ENCODE assay signal across 8 mouse cellular contexts in genomic region chr5:125040128-125040584, GRCm38 (mm10). TPM values are rescaled to one million over a fixed set of nuclear protein-coding genes. Genes with fewer than 3 reads are reported as not detected.
A peak's percentile ranks its signal among the peaks of the same experiment; 100 is the strongest.
DNase-seq lines count a peak whose midpoint lies in the region; ATAC-seq and TF ChIP-seq lines count a peak whose summit lies in the region.

No protein-coding gene starts in this region.

- no peaks in the 10 kb centered on the region for H3K9me3 ChIP-seq in midbrain, embryonic 15.5 days
- no peaks in the 10 kb centered on the region for H3K9me3 ChIP-seq in midbrain, embryonic 16.5 days (replicated peaks; ENCODE audit: control insufficient read depth, low read length, poor library complexity, severe bottlenecking)
- H3K9me3 ChIP-seq in heart, embryonic 12.5 days (replicated peaks), result no peaks in the 10 kb centered on the region

- peaks cover 7% of the 10 kb centered on the region for H3K4me1 ChIP-seq in midbrain, embryonic 15.5 days
- H3K4me1 ChIP-seq in midbrain, embryonic 16.5 days (ENCODE audit: control insufficient read depth, insufficient read depth, low read length), result no peaks in the 10 kb centered on the region
- peaks cover 20% of the 10 kb centered on the region for H3K4me1 ChIP-seq in heart, embryonic 12.5 days (replicated peaks)
- H3K4me1 ChIP-seq in testis, adult 2 months (ENCODE audit: control insufficient read depth, insufficient read depth, low read length), result peaks cover 27% of the 10 kb centered on the region

- H3K9ac ChIP-seq in midbrain, embryonic 15.5 days, result no peak overlapping the region
- no peak overlapping the region for H3K9ac ChIP-seq in midbrain, embryonic 16.5 days (ENCODE audit: low read depth, low read length)
- no peak overlapping the region for H3K9ac ChIP-seq in heart, embryonic 12.5 days

- H3K27me3 ChIP-seq in midbrain, embryonic 15.5 days (replicated peaks), result no peaks in the 10 kb centered on the region
- no peaks in the 10 kb centered on the region for H3K27me3 ChIP-seq in midbrain, embryonic 16.5 days (ENCODE audit: control insufficient read depth, insufficient read depth, low read depth, low read length)
- no peaks in the 10 kb centered on the region for H3K27me3 ChIP-seq in heart, embryonic 12.5 days (replicated peaks)
- H3K27me3 ChIP-seq in testis, adult 2 months (ENCODE audit: control insufficient read depth, insufficient read depth, low read length), result no peaks in the 10 kb centered on the region

- TF ChIP-seq POLR2A in testis, adult 2 months (IDR thresholded peaks at IDR 0.05; ENCODE audit: control insufficient read depth, low read depth, low read length), result no peak

- WGBS in midbrain, embryonic 15.5 days, result 59% methylated on average over 5 of the region's 5 CpGs
- WGBS in midbrain, embryonic 16.5 days, result 51% methylated on average over 5 of the region's 5 CpGs
- 68% methylated on average over 5 of the region's 5 CpGs for WGBS in heart, embryonic 12.5 days
- 25% methylated on average over 5 of the region's 5 CpGs for WGBS in large intestine, adult 2 months

- H3K27ac ChIP-seq in midbrain, embryonic 15.5 days, result peak overlapping the region; percentile 3; the same call in 1 of the 2 replicates
- H3K27ac ChIP-seq in midbrain, embryonic 16.5 days (ENCODE audit: low read length), result no peak overlapping the region
- H3K27ac ChIP-seq in heart, embryonic 12.5 days (ENCODE audit: poor library complexity, severe bottlenecking), result no peak overlapping the region
- H3K27ac ChIP-seq in testis, adult 2 months (ENCODE audit: control insufficient read depth, insufficient read depth, low read depth, low read length), result peak overlapping the region; percentile 59; the same call in 1 of the 2 replicates

- peaks cover 22% of the 10 kb centered on the region; the same call in 1 of the 2 replicates for H3K36me3 ChIP-seq in midbrain, embryonic 15.5 days (replicated peaks)
- H3K36me3 ChIP-seq in midbrain, embryonic 16.5 days (ENCODE audit: control insufficient read depth, insufficient read depth, low read length), result peaks cover 19% of the 10 kb centered on the region; the same call in 1 of the 2 replicates
- H3K36me3 ChIP-seq in heart, embryonic 12.5 days, result peaks cover 87% of the 10 kb centered on the region
- H3K36me3 ChIP-seq in testis, adult 2 months (ENCODE audit: control insufficient read depth, insufficient read depth, low read length), result no peaks in the 10 kb centered on the region

- H3K4me3 ChIP-seq in midbrain, embryonic 15.5 days, result no peak overlapping the region
- no peak overlapping the region for H3K4me3 ChIP-seq in midbrain, embryonic 16.5 days (ENCODE audit: low read depth, low read length)
- H3K4me3 ChIP-seq in heart, embryonic 12.5 days, result no peak overlapping the region
- H3K4me3 ChIP-seq in testis, adult 2 months (ENCODE audit: control insufficient read depth, low read depth, low read length), result no peak overlapping the region

- no peak for TF ChIP-seq CTCF in testis, adult 2 months (IDR thresholded peaks at IDR 0.05; ENCODE audit: control insufficient read depth, insufficient read depth, insufficient replicate concordance, low read depth, low read length)

- peak; percentile 84 to 87 for DNase-seq in cerebellum, adult 18-20 months
- peak; percentile 14 for DNase-seq in large intestine, adult 2 months (ENCODE audit: low read depth, low spot score)
- DNase-seq in spleen, adult 12 weeks (ENCODE audit: low spot score), result no peak
- DNase-seq in embryo, embryonic 11 days, result no peak

- H3K4me2 ChIP-seq in midbrain, embryonic 15.5 days, result no peak overlapping the region
- no peak overlapping the region for H3K4me2 ChIP-seq in midbrain, embryonic 16.5 days (ENCODE audit: low read length)
- H3K4me2 ChIP-seq in heart, embryonic 12.5 days, result no peak overlapping the region

- ATAC-seq in midbrain, embryonic 15.5 days (replicated peaks), result no peak
- no peak for ATAC-seq in midbrain, embryonic 16.5 days
- 0 out of 2 replicates have a peak, but pooled peaks have one; percentile 12 for ATAC-seq in heart, embryonic 12.5 days (ENCODE audit: insufficient number of reproducible peaks, low FRiP score)

RNA-seq across cellular contexts. Expression of gene Rflna, which starts 37.1 kb away (rescaled TPM):
- polyA plus RNA-seq in midbrain, embryonic 15.5 days (2015; fragmentation: Nextera tagmentation; extraction: Ambion mirVana), result 6.7 and 7.9 TPM in 2 replicates
- polyA plus RNA-seq in midbrain, embryonic 16.5 days (2015; fragmentation: Nextera tagmentation; extraction: Ambion mirVana), result 4.9 and 7.1 TPM in 2 replicates
- 1.2 and 1.6 TPM in 2 replicates for polyA plus RNA-seq in heart, embryonic 12.5 days (2016; fragmentation: Nextera tagmentation; extraction: Ambion mirVana)
- 1.2 and 1.4 TPM in 2 replicates for polyA plus RNA-seq in large intestine, adult 2 months (2012; rRNA removed)
- 0.19 and 0.76 TPM in 2 replicates for polyA plus RNA-seq in testis, adult 2 months (2012; rRNA removed)

Comparison
In these comparisons a context has a peak if more than half of its experiments do, and no peak if none do; other contexts are left out.
1. H3K27ac ChIP-seq: peak in midbrain, embryonic 15.5 days (single experiment) and testis, adult 2 months (single experiment); none in midbrain, embryonic 16.5 days (single experiment) and heart, embryonic 12.5 days (single experiment).
2. DNase-seq: peak in cerebellum, adult 18-20 months (2 of 2) and large intestine, adult 2 months (single experiment); none in spleen, adult 12 weeks (single experiment) and embryo, embryonic 11 days (single experiment).